19 mouse cellular contexts compared by ENCODE assay signal in genomic region chrX:103628890-103629289, GRCm38 (mm10). TPM values are rescaled to one million over a fixed set of nuclear protein-coding genes. Genes with fewer than 3 reads are reported as not detected.
DNase-seq lines count a peak whose midpoint lies in the region; ATAC-seq and TF ChIP-seq lines count a peak whose summit lies in the region.
"Had no signal": no experiment of that assay in that cellular context is flagged by ENCODE, and none has a peak within 500 bp of the region (broad histone marks: within the 10 kb centered on the region; RNA-seq: fewer than 3 reads in every experiment).

No protein-coding gene starts in this region.

- no peak overlapping the region for H3K9ac ChIP-seq in liver, postnatal 0 days (replicated peaks)
- H3K9ac ChIP-seq in liver, embryonic 12.5 days: no peak overlapping the region
- no peak overlapping the region for H3K9ac ChIP-seq in CH12.LX (ENCODE audit: insufficient read depth, low read depth)
- H3K9ac ChIP-seq: heart, embryonic 13.5 days; hindbrain, embryonic 13.5 days had no signal

- no peak for TF ChIP-seq POLR2A in CH12.LX (IDR thresholded peaks at IDR 0.05; ENCODE audit: low read depth, low read length)

- intact Hi-C loops in heart, postnatal 10 days (cut with DNase I): loop anchor here (5.0 to 10.0 kb wide), 2 partner anchors 196 to 218 kb away; partner anchors contain the start of gene Slc16a2
- intact Hi-C loops in gastrocnemius, postnatal 14 days (cut with DNase I; ENCODE audit: low total_unique reads): no loop called here

- no peaks in the 10 kb centered on the region for H3K36me3 ChIP-seq in liver, postnatal 0 days (replicated peaks; ENCODE audit: insufficient read depth, low read length)
- H3K36me3 ChIP-seq in liver, embryonic 12.5 days: no peaks in the 10 kb centered on the region
- no peaks in the 10 kb centered on the region for H3K36me3 ChIP-seq in CH12.LX (replicated peaks in 1 of 2; ENCODE audit: control insufficient read depth in 1 of 2, insufficient read depth in 1 of 2, low read length in 1 of 2)
- H3K36me3 ChIP-seq: heart, embryonic 13.5 days; hindbrain, embryonic 13.5 days had no signal

- no peak for TF ChIP-seq EP300 in liver, postnatal 0 days (IDR thresholded peaks at IDR 0.05; ENCODE audit: low read depth)
- no peak for TF ChIP-seq EP300 in CH12.LX (IDR thresholded peaks at IDR 0.05; ENCODE audit: low read length)

- DNase-seq in heart, adult 11 months: peak; percentile 35
- DNase-seq in heart, postnatal 10 days: no peak
- DNase-seq in liver, postnatal 0 days: no peak
- DNase-seq in CH12.LX (ENCODE audit: extremely low read depth): peak; percentile 69
- no peak for DNase-seq in gastrocnemius, postnatal 14 days
- no peak for DNase-seq in right cerebral cortex, postnatal 36 days (ENCODE audit: low spot score in 2 of 2)
- DNase-seq: cerebellum, adult 9-10 months; gastrocnemius, postnatal 36 days; kidney, adult 8-10 months; lung, adult 2 months; right cerebral cortex, postnatal 25 days had no signal

- H3K4me3 ChIP-seq in liver, postnatal 0 days (ENCODE audit: low read depth, low read length): no peak overlapping the region
- H3K4me3 ChIP-seq in liver, embryonic 12.5 days: no peak overlapping the region
- no peak overlapping the region for H3K4me3 ChIP-seq in CH12.LX (replicated peaks in 1 of 3; ENCODE audit: low read depth in 2 of 3, low read length in 2 of 3, poor library complexity in 1 of 3)
- H3K4me3 ChIP-seq: heart, embryonic 13.5 days; hindbrain, embryonic 13.5 days; megakaryocyte, embryonic 14.5 days; myocyte had no signal

- no peaks in the 10 kb centered on the region for H3K9me3 ChIP-seq in liver, postnatal 0 days (ENCODE audit: low read length)
- H3K9me3 ChIP-seq in liver, embryonic 12.5 days (replicated peaks): no peaks in the 10 kb centered on the region
- no peaks in the 10 kb centered on the region for H3K9me3 ChIP-seq in CH12.LX (replicated peaks; ENCODE audit: low read length)
- H3K9me3 ChIP-seq: heart, embryonic 13.5 days; hindbrain, embryonic 13.5 days; megakaryocyte, embryonic 14.5 days had no signal

- H3K27me3 ChIP-seq in liver, postnatal 0 days (ENCODE audit: insufficient read depth, low read length): no peaks in the 10 kb centered on the region
- peaks cover 4% of the 10 kb centered on the region; the same call in 1 of the 2 replicates for H3K27me3 ChIP-seq in liver, embryonic 12.5 days (replicated peaks)
- no peaks in the 10 kb centered on the region for H3K27me3 ChIP-seq in CH12.LX (replicated peaks)

- dilution Hi-C loops in CH12.LX (cut with MboI; ENCODE audit: extremely low pct_ligation_motif_present, extremely low pct_unique_long_range_greater_than_20kb, low sequenced_read_pairs): no loop called here

- no peak for ATAC-seq in liver, postnatal 0 days
- no peak for ATAC-seq in liver, embryonic 12.5 days
- ATAC-seq in megakaryocyte progenitor cell, adult 5-6 weeks (replicated peaks; ENCODE audit: poor library complexity): peak; percentile 48; the same call in 1 of the 2 replicates

- no peak overlapping the region for H3K27ac ChIP-seq in liver, postnatal 0 days (ENCODE audit: low read depth)
- H3K27ac ChIP-seq in liver, embryonic 12.5 days: no peak overlapping the region
- no peak overlapping the region for H3K27ac ChIP-seq in CH12.LX (ENCODE audit: insufficient read depth, low read depth)
- H3K27ac ChIP-seq: heart, embryonic 13.5 days; hindbrain, embryonic 13.5 days had no signal

- no peaks in the 10 kb centered on the region for H3K79me2 ChIP-seq in CH12.LX (replicated peaks; ENCODE audit: control insufficient read depth, extremely low read depth, insufficient read depth, poor library complexity, severe bottlenecking)

- TF ChIP-seq RAD21 in CH12.LX (IDR thresholded peaks at IDR 0.05; ENCODE audit: low read depth, low read length): peak; percentile 24

- H3K4me1 ChIP-seq in liver, postnatal 0 days (ENCODE audit: insufficient read depth): no peaks in the 10 kb centered on the region
- peaks cover 6% of the 10 kb centered on the region for H3K4me1 ChIP-seq in liver, embryonic 12.5 days
- H3K4me1 ChIP-seq in CH12.LX (ENCODE audit: control insufficient read depth in 1 of 2, insufficient read depth in 2 of 2): peaks cover 4 to 5% of the 10 kb centered on the region in 2 experiments; a peak in 2 of 4 replicates
- H3K4me1 ChIP-seq: heart, embryonic 13.5 days had no signal

- in situ Hi-C loops in CH12.LX (cut with MboI; ENCODE audit: low pct_ligation_motif_present, low pct_unique_long_range_greater_than_20kb, low sequenced_read_pairs): no loop called here

- H3K4me2 ChIP-seq in liver, postnatal 0 days (ENCODE audit: low read depth, low read length): no peak overlapping the region
- no peak overlapping the region for H3K4me2 ChIP-seq in liver, embryonic 12.5 days
- no peak overlapping the region for H3K4me2 ChIP-seq in CH12.LX (ENCODE audit: insufficient read depth, low read depth, poor library complexity, severe bottlenecking)
- H3K4me2 ChIP-seq: heart, embryonic 13.5 days; hindbrain, embryonic 13.5 days had no signal

- WGBS in liver, postnatal 0 days (ENCODE audit: insufficient replicate concordance): 64% methylated on average over 1 of the region's 1 CpGs
- WGBS in liver, embryonic 12.5 days (ENCODE audit: insufficient replicate concordance): 67% methylated on average over 1 of the region's 1 CpGs

- peak; percentile 46 for TF ChIP-seq CTCF in liver, postnatal 0 days (IDR thresholded peaks at IDR 0.05; ENCODE audit: low read depth)
- peak in 1 of 2 experiments; percentile 68; a peak in 2 of 4 replicates for TF ChIP-seq CTCF in CH12.LX (conservative IDR thresholded peaks at IDR 0.05 in 1 of 2, IDR thresholded peaks at IDR 0.05 in 1 of 2; ENCODE audit: low read depth in 2 of 2, low read length in 2 of 2)

TF ChIP-seq in CH12.LX, 34 proteins besides CTCF, POLR2A, EP300 and RAD21:
- TF ChIP-seq GABPA (IDR thresholded peaks at IDR 0.05; ENCODE audit: insufficient replicate concordance, low read depth, low read length) (no peak), MEF2A (IDR thresholded peaks at IDR 0.05; ENCODE audit: borderline replicate concordance, low read depth, low read length) (no peak), ZC3H11A (IDR thresholded peaks at IDR 0.05; ENCODE audit: low read depth, low read length) (no peak), ETS1 (conservative IDR thresholded peaks at IDR 0.05; ENCODE audit: low read depth, low read length) (no peak), KAT2A (IDR thresholded peaks at IDR 0.05; ENCODE audit: insufficient replicate concordance, low read length) (no peak), MAFK (IDR thresholded peaks at IDR 0.05; ENCODE audit: insufficient replicate concordance, low read length) (peak; percentile 80; the same call in 1 of the 2 replicates), ZKSCAN1 (IDR thresholded peaks at IDR 0.05; ENCODE audit: borderline replicate concordance, low read depth, low read length) (no peak), CHD2 (IDR thresholded peaks at IDR 0.05; ENCODE audit: low read length) (no peak), ZNF384 (IDR thresholded peaks at IDR 0.05; ENCODE audit: low read depth, low read length) (no peak), UBTF (IDR thresholded peaks at IDR 0.05; ENCODE audit: low read depth, low read length) (no peak), NRF1 (IDR thresholded peaks at IDR 0.05; ENCODE audit: low read depth, low read length) (peak; percentile 35; the same call in 1 of the 2 replicates), JUN (IDR thresholded peaks at IDR 0.05; ENCODE audit: insufficient read depth, low read depth, low read length) (no peak), MXI1 (IDR thresholded peaks at IDR 0.05; ENCODE audit: low read depth, low read length) (no peak), ELF1 (IDR thresholded peaks at IDR 0.05; ENCODE audit: low read depth, low read length) (peak; percentile 87), TBP (conservative IDR thresholded peaks at IDR 0.05; ENCODE audit: low read depth, low read length) (peak; percentile 99), IRF4 (IDR thresholded peaks at IDR 0.05; ENCODE audit: low read depth, low read length) (no peak), CHD1 (IDR thresholded peaks at IDR 0.05; ENCODE audit: low read depth, low read length) (no peak), SIN3A (IDR thresholded peaks at IDR 0.05; ENCODE audit: low read length) (no peak), SMC3 (IDR thresholded peaks at IDR 0.05; ENCODE audit: low read depth, low read length) (peak; percentile 72), ZMIZ1 (IDR thresholded peaks at IDR 0.05; ENCODE audit: low read depth, low read length) (no peak), USF2 (conservative IDR thresholded peaks at IDR 0.05; ENCODE audit: low read depth, low read length) (no peak), JUND (conservative IDR thresholded peaks at IDR 0.05; ENCODE audit: low read depth, low read length) (no peak)

RNA-seq across cellular contexts. Expression of gene Zcchc13, which starts 1.5 kb away (rescaled TPM):
- not detected for total RNA-seq in heart, postnatal 10 days (2021)
- not detected in 2 replicates for polyA plus RNA-seq in liver, postnatal 0 days (2015; fragmentation: Nextera tagmentation; extraction: Ambion mirVana)
- not detected in 2 replicates for polyA plus RNA-seq in liver, embryonic 12.5 days (2016; fragmentation: Nextera tagmentation; extraction: Ambion mirVana)
- 0.71 and 1.7 TPM in 2 replicates for total RNA-seq in CH12.LX (2012; rRNA removed)
- not detected in 2 replicates for total RNA-seq in CH12.LX (2014; rRNA removed)
- polyA plus RNA-seq in CH12.LX (2012; ENCODE audit: insufficient read length, low read depth): not detected in 2 replicates
- not detected in 2 replicates for total RNA-seq in megakaryocyte progenitor cell, adult 5-6 weeks (2015)
- not detected in 2 replicates for total RNA-seq in megakaryocyte progenitor cell, adult 5-6 weeks (2017)
- not detected for total RNA-seq in gastrocnemius, postnatal 14 days (2021)
- total RNA-seq: gastrocnemius, postnatal 36 days; layer of hippocampus, postnatal 14 days had no signal
- polyA plus RNA-seq: heart, embryonic 13.5 days; hindbrain, embryonic 13.5 days; limb, embryonic 11.5 days; lung, adult 2 months; myocyte had no signal

Comparison
In these comparisons a context has a peak if more than half of its experiments do, and no peak if none do; other contexts are left out.
1. DNase-seq: peak in heart, adult 11 months (single experiment) and CH12.LX (single experiment); none in heart, postnatal 10 days (0 of 2), liver, postnatal 0 days (single experiment), gastrocnemius, postnatal 14 days (single experiment) and right cerebral cortex, postnatal 36 days (0 of 2).